Mouse (Mus musculus) liver (tissue): Measurements from ENCODE around the gene Cox19.

Experiments used
- DNase-seq: peaks from one replicate; pipeline ENCODE4 v3.0.0-alpha.2; 2020; ENCODE audit warnings: mixed read lengths

Cox19 gene

DNA sequence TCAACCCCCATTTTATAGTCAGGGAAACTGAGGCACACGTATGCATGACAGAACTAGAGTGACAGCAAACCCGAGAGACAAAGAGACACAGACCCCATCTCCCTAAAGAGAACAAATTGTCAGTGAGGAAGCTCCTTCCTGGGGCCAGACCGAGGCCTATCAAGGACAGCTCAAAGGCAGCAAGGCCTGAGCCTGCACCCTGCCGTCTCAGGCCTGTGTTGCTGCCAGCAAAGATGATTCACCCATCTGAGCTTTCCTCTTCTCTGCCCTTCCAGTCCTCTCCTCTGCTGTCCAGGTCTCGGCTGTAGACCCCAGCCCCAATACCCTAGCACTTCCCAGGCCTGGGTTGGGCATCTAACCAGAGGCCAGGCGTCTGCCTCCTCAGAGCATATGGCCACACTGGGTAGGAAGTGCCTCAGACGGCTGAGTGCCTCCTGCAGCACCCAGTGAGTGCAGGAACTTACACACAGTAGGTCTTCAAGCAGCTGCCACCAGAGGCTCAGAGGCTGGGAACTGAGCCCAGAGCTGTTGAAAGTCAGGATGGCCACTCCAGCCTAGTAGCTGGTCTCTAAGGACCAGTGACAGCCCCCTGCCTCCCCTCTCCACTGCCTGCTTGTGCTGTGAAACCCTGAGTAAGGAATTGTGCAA lies 24.1 kb downstream of the Cox19 start:
- no peak for DNase-seq

DNA sequence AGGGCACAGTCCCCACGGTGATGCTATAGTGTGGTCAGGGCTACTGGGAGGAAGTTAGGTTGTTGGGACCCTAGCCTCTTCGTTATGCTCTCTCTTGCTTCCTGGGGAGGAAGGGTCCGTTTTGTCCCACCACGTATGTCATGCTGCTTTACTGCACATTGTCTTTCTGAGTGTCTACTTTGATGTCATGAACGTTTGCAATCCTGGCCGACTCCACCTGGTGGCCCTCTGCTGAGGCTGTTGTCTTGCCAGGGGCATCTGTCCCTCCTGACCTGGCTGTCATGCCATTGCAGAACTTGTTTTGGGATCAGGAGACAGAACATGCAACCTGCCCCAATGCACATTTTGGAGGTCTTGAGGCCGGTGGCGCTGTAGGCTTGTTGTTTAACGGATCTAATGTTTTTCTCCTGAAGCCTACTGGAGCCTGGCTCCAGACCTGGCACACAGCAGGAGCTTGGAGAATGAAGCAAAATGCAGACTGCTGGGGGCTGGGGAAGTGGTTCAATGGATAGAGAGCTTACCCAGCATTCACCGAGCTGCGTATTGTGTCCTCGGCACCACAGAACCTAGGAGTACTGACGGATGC lies 25.0 kb downstream of the Cox19 start:
- no peak for DNase-seq

DNA sequence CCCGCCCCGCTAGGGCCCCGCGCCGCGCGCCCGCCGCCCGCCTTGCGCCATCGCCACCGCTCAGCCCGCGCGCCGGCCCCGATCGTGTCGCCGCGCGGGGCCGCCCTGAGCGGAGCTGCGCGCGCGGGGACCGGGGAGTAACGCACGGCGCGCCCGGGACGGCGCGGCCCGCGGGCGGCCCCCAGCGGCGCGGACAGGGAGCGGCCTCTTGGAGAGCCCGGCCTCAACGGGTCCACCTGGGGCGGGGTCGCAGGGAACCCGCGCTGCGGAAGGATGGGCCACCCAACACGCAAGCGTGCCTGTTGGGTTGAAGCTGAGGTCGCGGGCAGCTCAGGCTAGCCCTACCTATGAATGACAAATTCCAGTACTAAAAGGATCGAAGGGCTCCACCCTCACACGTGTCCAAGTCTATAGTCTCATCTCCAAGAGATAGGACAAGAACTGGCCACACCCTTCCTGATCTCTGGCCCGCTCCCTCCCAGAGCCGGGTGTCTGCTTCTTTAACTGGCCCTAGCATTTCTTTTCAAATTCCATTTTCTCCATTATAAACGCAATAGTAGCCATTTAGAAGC lies 25.7 kb downstream of the Cox19 start, which contains the start of gene Adap1:
Gene Adap1, minus strand, starts transcription at position 228 of the 572 bp plus-strand sequence.
- DNase-seq: peak; percentile 56

GRCm38 (mm10) chr5:139324691-139325394 lies 26.4 kb downstream of the Cox19 start:
- peak; percentile 25 for DNase-seq

DNA sequence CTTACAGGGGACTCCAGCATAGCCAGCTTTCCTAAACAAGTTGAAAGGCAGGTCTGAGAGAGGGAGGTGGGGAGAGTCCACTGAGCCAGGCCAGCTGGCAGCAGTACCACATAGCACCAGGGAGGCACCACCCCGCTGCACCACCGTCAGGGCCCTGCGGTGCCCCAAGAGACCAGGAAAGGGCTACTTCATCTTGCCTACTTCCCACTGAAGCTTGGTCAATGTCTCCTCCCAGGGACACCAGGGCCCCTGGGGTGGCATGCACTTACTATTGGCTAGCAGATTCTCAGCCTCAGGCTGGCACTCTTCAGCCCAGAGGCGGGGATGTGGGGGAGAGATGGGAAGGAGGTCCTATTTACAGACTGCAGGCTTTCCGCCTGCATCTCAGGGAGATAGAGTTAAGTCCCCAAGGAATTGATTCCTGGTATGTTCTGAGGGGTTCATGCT lies 27.1 kb downstream of the Cox19 start:
- no peak for DNase-seq

- no peak for DNase-seq
Observed at GRCm38 (mm10) chr5:139323260-139323924, 27.8 kb downstream of the Cox19 start.

DNA sequence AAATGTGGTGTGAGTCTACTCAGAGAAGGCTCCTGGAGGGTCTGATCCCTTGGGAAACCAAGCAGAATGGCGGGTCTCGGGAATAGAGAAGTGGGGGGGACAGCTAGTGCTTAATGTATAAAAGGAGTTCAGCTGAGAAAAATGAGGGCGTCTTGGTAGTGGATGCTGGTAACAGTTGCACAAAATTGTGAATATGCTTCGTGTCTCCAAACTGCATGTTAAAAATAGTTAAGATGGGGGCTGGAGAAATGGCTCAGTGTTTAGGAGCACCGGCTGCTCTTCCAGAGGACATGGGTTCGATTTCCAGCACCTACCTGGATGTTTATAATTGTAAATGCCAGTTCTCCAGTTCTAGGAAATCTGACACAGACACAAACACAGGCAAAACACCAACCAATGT lies 29.9 kb downstream of the Cox19 start:
- no peak for DNase-seq

DNA sequence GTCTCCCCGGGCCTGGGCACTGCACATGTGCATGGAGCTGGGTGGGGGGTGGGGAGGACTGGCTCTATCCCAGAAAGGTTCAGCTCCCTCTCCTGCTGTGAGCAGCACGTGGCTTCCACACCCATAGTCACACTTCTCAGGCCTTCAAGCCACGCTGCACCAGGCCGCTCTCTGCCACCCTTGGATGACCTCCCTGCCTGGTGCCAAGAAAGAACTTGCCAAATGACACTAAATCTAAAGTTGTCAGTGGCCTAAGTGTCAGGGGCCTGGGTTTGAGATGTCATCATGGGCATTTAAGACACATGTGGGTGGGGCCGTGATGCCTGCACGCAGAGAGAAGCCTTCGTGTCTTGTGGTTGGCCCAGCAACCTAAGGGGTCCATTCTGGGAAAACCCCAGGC lies 30.8 kb downstream of the Cox19 start:
- DNase-seq: no peak

- DNase-seq: no peak
Observed at GRCm38 (mm10) chr5:139317751-139318504, 33.3 kb downstream of the Cox19 start.

DNA sequence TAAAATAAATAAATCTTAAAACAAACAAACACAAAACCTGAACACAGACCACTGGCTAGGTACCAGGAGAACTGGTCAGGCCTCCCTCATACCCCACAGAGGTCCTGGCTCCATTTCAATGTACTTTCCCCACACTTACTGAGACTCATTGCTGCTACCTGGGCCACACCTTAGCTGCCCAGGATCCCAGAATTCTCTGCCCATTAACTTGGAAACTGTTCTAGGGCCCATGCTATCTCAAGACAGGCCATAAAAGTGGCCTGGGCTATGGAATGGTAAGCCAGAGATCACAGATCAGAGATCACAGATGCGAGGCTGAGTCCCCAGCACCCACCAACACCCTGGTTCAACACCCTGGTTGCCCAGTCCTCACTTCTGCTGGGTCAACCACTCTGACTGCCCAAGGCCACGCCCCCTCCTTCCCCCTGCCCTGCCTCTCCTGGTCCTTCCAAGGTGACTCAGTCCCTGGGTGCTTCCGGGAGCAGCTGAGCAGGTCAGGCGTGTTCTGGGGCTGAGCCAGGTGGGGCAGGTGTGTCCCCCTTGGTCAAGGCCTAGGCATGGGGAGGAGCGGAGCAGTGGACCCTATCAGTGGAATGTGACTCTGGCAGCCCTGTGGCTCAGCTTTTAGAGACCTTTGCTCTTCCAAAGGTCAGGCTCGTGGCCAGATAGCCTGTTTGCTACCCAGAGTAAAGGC lies 34.1 kb downstream of the Cox19 start:
- peak; percentile 54 for DNase-seq

DNA sequence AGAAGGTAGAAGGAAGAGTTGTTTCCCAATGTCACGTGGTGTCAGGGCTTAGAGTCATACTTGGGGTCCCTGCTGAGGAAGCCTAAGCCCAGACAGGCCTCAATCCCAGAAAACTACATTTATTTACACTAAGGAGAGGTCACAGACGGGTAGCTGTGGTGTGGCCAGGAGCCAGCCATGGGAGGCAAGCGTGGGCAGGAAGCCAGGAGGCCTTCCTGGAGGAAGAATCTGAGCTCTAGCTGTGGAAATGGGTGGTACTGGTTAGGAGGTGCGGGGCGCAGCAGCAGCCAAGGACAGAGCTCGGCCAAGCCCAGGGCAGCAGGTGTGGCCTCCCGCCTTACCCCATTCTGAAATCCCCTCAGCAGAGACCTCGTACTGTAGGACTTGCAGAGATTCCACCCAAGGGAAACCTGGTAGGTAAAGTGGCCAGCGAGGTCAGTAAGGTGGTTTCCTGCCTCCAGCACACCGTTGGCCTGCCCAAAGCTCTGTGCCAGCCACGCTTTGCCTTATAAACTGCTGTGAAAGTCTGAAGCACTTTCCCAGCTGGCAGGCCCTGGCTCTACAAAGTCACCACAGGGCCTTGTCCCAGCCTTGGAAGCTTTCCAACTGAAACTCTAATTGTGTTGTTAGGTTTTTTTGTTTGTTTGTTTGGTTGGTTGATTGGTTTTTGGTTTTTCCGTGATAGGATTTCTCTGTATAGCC lies 36.1 kb downstream of the Cox19 start:
- DNase-seq: no peak

DNA sequence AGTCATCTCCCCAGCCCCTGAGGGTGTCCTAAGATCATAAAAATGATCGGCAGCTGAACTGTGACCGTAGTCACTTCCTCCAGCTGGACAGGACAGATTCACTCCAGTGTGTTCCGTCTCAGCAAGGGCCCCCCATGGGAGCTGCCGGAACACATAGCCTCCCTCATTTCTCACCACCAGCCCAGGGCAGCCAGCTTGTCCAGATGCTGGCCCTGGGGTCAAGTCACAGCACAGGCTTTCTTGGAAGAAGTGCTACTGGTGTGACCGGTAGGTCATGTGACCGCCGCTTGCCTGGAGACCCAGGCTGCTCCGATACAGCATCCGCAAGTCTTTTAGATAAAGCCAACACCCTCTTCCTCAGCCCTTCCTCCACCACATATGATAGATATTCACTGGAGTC lies 37.7 kb downstream of the Cox19 start:
- no peak for DNase-seq

DNA sequence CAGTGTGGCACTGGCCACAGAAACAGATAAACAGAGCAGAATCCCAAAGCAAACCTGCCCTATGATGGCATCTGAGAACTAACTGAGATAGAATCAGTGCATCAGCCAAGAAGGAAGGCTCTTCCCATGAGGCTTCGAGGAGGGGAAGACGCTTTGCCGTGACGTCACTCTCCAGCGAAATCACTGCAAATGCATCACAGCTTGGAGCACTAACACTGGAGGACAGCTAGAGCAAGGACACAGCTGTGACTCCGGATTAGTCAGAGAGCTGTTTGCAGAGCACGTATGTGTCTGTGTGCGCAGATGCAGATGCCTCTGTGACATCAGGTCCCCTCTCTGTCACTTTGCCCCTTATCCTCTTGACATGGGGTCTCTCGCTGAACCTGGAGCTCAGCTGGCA lies 39.4 kb downstream of the Cox19 start:
- DNase-seq: no peak

DNA sequence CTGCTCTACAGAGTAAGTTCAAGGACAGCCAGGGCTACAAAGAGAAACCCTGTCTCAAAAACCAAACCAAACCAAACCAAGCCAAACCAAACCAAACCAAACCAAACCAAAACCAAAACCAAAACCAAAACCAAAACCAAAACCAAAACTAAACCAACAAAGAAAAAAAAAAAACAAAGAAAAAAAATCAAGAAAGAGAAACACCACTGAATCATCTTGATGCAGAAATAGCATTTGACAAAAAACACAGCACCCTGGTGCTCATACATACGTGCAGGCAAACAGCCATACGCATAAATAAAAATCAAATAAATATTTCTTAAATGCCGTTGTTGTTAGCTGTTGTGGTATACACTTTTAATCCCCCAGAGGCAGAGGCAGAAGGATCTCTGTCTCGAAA lies 40.7 kb downstream of the Cox19 start:
- DNase-seq: no peak

- DNase-seq: no peak
Observed at GRCm38 (mm10) chr5:139309946-139310345, 41.3 kb downstream of the Cox19 start.

DNA sequence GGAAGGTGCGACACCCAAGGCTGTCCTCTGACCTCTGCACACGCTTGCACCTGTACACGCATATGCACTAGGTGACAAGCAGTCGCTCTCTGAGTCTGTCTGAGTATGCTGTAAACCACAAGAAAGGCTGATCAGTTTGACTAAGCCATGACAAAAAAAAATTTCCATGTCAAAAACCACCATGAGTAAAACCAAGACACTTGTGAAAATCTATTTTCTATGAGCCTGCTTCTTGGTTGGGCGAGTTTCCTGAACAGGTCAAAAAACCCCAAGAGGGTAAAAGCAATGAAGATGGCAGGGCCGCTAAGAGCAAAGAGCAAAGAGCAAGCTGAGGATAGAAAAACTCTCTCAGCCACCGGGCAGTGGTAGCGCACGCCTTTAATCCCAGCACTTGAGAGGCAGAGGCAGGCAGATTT lies 47.6 kb downstream of the Cox19 start:
- DNase-seq: no peak

GRCm38 (mm10) chr5:139302101-139302500 lies 49.1 kb downstream of the Cox19 start:
- DNase-seq: no peak

DNA sequence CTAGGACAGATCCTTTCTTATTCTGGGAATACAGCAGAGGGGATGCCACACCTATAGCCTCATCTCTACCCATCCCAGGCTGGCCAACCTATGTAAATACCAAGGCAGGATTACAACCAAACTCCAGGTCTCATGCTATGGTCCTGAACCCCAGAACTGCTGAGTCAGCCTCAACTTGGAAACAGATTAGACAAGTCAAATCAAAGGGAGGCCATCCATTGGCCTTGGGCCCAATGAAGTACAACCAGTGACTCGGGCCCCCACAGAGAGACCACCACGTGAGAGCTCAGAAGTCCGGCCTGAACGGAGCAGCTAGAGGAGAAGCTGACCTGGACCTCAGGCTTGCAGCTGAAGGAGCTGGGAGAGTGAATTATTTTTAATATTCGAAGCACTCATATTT lies 53.5 kb downstream of the Cox19 start:
- no peak for DNase-seq

DNA sequence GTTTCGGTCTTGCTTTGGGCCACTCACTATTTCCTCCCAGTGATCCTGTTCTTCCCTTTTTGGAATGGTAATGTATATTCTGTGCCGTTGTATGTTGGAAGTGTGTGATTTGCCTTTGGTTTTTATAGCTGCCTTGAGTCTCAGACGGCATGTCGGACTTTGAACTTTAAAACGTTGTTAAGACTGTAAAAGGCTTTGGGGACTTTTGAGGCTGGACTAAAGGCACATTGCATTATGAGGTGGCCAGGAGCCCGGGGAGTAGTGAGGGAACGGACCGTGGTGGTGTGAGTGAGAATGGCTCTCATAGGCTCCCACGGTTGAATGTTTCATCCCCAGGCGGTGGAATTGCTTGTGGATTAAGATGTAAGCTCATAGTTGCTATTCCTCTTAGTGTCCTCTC lies 54.1 kb downstream of the Cox19 start:
- no peak for DNase-seq

GRCm38 (mm10) chr5:139294089-139294488 lies 57.1 kb downstream of the Cox19 start:
- DNase-seq: no peak
